Mouse (Mus musculus) ES-Bruce4 (cell line): ENCODE data around the gene Olfr465-ps1. TPM values are rescaled to one million over a fixed set of nuclear protein-coding genes. Genes with fewer than 3 reads are reported as not detected.

ENCODE experiments used
- H3K27ac ChIP-seq: 2 replicates; pipeline ENCODE4 v1.5.1; 2012; ENCODE audit warnings: low read length, inconsistent platforms; ENCODE audit not compliant: insufficient read depth
- H3K27me3 ChIP-seq: 2 replicates; pipeline ENCODE4 v1.6.1; 2012; ENCODE audit warnings: mild to moderate bottlenecking, low read length, inconsistent platforms; ENCODE audit not compliant: control insufficient read depth, poor library complexity, insufficient read depth, severe bottlenecking
- H3K36me3 ChIP-seq: 2 replicates; pipeline ENCODE4 v1.6.1; 2012; ENCODE audit warnings: inconsistent platforms, mild to moderate bottlenecking, low read length, moderate library complexity; ENCODE audit not compliant: control insufficient read depth, poor library complexity, insufficient read depth, severe bottlenecking
- H3K4me1 ChIP-seq: one replicate; pipeline ENCODE4 v1.8.1; 2011; ENCODE audit warnings: low read length; ENCODE audit not compliant: control insufficient read depth, insufficient read depth
- H3K4me3 ChIP-seq: 2 replicates; pipeline ENCODE4 v1.5.1; 2011; ENCODE audit warnings: low read depth, mild to moderate bottlenecking, low read length
- H3K9ac ChIP-seq: 2 replicates; pipeline ENCODE4 v1.6.1; 2012; ENCODE audit warnings: low read depth, mild to moderate bottlenecking, inconsistent platforms; ENCODE audit not compliant: poor library complexity, severe bottlenecking
- H3K9me3 ChIP-seq: replicated peaks from 2 replicates; pipeline ENCODE4 v1.6.1; 2012; ENCODE audit warnings: mild to moderate bottlenecking, low read length, inconsistent platforms; ENCODE audit not compliant: control insufficient read depth, poor library complexity, insufficient read depth, severe bottlenecking
- CTCF ChIP-seq: IDR thresholded peaks from one replicate; pipeline ENCODE4 v1.8.1; 2011; ENCODE audit warnings: low read depth, low read length
- EP300 ChIP-seq: IDR thresholded peaks from 2 replicates; pipeline ENCODE4 v1.6.1; 2011; ENCODE audit warnings: low read depth, low read length; ENCODE audit not compliant: insufficient read depth
- POLR2A ChIP-seq: IDR thresholded peaks from one replicate; pipeline ENCODE4 v1.8.1; 2011; ENCODE audit warnings: low read length; ENCODE audit not compliant: insufficient read depth
- polyA plus RNA-seq: library from polyadenylated mRNA; stranded (reverse); fragments of >200 nt; gene quantifications from 2 replicates; pipeline ENCODE4 v1.2.4, GENCODE M21; 2011; ENCODE audit warnings: low read depth; ENCODE audit not compliant: missing spikeins, insufficient read depth, insufficient read length

Gene Olfr465-ps1
- polyA plus RNA-seq, 1 experiment, result not detected

DNA sequence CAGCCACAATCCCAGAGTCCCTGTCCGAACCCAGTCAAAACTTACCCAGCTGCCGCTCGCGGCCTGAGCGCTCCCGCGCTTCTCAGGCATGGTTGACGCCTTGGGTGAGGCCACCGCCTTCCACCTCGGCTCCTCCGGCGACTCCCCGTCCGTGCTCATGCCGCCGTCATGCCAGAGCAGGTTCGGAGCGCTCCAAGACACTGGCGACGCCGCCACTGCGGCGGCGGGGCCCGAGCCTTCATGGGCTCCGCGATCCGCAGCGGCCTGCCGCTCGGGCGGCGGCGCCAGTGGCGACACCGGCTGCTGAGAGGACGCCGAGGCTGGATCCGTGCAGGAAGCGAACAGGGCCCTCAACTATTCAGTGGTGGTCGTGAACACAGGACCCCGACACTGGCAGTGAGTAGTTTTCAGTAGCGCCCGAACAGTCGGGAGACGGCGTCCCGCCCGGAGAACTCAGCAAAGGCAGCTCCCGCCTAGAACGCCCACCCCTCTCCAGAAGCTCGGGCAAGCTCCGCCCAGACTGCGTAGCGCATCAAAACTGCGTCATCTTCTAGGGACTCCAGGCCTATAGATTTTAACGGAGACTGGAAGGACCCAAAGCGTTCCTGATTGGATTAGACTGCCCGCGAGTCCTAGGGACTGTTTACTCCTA is 25.3 kb upstream of the Olfr465-ps1 start, which contains the start of gene Mfsd14b:
TSS of gene Mfsd14b (minus strand) at position 517 of the 652 bp plus-strand sequence.
- no peaks in the 10 kb centered on the region for H3K4me1 ChIP-seq
- H3K27ac ChIP-seq, result 0 out of 2 replicates have a peak within 1 kb of the TSS, but pooled peaks have one; percentile 7
- no peak for TF ChIP-seq CTCF
- TF ChIP-seq POLR2A, result peak; percentile 97

DNA sequence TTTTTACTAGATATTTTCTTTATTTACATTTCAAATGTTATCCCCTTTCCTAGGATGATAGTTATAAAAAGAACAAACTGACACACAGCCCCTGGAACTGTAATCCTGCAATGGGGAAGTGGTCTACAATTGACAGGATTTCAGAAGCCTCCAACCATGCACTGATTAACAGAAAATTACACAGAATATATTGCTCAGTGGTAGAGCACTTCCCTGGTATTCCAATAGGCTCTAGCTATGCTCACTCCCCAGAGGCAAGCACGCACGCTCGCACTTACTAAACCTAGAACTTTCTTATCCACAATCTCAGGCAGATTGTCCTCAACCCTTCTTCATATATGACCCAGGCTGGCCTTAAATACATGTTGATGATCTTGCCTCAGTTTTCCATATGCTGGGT is 24.6 kb upstream of the Olfr465-ps1 start:
- 0 out of 2 replicates have a peak overlapping the region, but pooled peaks have one; percentile 7 for H3K27ac ChIP-seq
- H3K4me1 ChIP-seq, result no peaks in the 10 kb centered on the region
- H3K4me3 ChIP-seq, result peak overlapping the region; percentile 50

More for the DNA sequence above, 25.3 kb upstream of the Olfr465-ps1 start, which contains the start of gene Mfsd14b:
- H3K9ac ChIP-seq, result peak within 1 kb of the TSS; percentile 74
- no peaks in the 10 kb centered on the region for H3K27me3 ChIP-seq
- H3K4me3 ChIP-seq, result peak within 1 kb of the TSS; percentile 84
- H3K36me3 ChIP-seq, result no peaks in the 10 kb centered on the region
- no peaks in the 10 kb centered on the region for H3K9me3 ChIP-seq

DNA sequence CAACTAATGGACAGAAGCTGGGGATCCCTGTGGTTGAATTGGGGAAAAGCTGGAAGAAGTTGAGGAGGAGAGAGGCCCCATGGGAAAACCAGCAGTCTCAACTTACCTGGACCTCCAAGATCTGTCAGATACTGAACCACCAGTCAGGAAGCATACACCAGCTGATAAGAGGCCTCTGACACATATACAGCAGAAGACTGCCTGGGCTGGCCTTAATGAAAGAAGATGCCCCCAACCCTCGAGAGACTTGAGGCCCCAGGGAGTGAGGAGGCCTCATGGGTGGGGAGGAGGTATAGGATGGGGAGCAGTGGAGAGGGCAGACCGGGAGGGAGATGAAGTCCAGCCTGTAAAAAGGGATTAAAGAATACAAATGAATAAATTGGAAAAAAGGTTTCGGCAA is 16.9 kb upstream of the Olfr465-ps1 start:
- H3K4me3 ChIP-seq, result no peak overlapping the region

More for the DNA sequence above, 24.6 kb upstream of the Olfr465-ps1 start:
- TF ChIP-seq EP300 (no peak), POLR2A (no peak)
- Histone ChIP-seq H3K9ac (peak overlapping the region; percentile 38), H3K36me3 (no peaks in the 10 kb centered on the region), H3K27me3 (no peaks in the 10 kb centered on the region), H3K9me3 (no peaks in the 10 kb centered on the region)

DNA sequence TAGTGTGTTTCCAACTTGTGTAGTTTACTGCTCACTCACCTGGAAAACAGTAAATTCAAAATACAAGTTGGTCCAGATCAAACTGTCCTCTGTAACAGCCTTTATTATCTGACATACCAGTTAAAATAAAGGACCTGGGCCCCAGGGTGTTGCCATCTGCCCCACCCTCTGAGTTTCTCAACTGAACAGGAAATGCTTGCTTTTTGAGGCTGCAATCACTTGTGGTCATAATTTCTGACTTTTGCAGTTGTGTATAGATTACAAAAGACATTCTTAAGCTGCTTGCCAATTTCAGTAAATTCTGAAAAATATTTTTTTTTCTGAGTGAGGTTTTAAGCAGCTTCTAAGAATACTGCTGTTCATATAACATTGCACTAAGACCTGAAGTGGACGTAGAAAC is 15.8 kb upstream of the Olfr465-ps1 start:
- TF ChIP-seq EP300 (no peak), POLR2A (no peak), CTCF (no peak)
- no peak overlapping the region for H3K27ac ChIP-seq
- H3K4me3 ChIP-seq, result no peak overlapping the region

More for the DNA sequence above, 16.9 kb upstream of the Olfr465-ps1 start:
- Histone ChIP-seq H3K9me3 (no peaks in the 10 kb centered on the region), H3K4me1 (no peaks in the 10 kb centered on the region), H3K36me3 (no peaks in the 10 kb centered on the region), H3K27me3 (no peaks in the 10 kb centered on the region), H3K27ac (no peak overlapping the region), H3K9ac (no peak overlapping the region)
- TF ChIP-seq EP300 (no peak), CTCF (no peak), POLR2A (no peak)

DNA sequence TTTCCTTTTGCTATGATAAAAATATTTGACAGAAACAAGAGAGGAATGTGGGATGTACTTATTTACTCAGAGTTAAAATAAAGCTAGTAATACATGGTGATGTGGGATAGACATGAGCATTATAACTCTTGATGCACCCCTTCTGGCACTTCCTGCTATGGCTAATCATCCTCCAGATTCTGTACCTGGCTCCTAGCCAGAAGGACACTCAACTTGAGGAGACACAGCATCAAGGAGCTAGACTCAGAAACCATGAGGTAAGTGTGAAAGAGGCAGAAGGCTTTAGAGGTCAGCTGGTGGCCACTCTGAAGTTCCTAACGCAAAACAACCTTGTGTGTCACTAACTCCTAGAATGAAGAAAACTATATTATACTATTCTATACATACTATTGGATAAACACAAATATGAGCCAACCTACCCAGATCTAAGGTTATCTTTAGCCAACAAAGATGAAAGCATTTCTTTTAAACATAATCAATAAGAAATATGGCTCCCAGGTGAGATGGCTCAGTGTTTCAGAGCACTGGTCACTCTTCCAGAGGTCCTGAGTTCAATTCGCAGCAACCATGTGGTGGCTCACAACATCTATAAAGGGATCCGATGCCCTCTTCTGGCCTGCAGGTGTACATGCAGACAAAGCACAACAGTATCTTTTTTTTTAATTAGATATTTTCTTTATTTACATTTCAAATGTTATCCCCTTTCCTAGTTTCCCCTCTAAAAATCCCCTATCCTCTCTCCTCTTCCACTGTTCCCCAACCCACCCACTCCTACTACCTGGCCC is 10.6 kb upstream of the Olfr465-ps1 start:
- H3K36me3 ChIP-seq, result no peaks in the 10 kb centered on the region

More for the DNA sequence above, 15.8 kb upstream of the Olfr465-ps1 start:
- Histone ChIP-seq H3K9me3 (no peaks in the 10 kb centered on the region), H3K36me3 (no peaks in the 10 kb centered on the region), H3K9ac (no peak overlapping the region), H3K4me1 (no peaks in the 10 kb centered on the region), H3K27me3 (no peaks in the 10 kb centered on the region)

DNA sequence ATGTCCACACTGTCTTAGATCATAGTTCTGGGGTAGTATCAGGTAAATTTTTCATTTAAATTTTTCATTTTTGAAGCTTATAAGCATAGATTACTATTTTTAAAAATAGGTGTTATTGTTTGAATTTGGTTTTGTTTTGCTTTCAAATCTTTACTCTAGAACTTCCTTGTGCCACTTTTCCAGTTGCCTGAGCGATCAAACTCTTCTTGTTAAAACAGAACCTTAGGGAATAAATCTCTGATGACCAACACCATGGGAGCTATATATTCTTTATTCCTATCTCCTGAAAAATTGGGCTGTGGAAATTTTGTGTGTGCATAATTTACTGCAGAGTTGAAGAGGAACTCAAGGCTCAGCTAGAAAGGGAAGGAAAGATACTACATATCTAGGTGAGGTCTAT is 12.1 kb downstream of the Olfr465-ps1 start, which contains the start of gene Olfr466:
TSS of gene Olfr466 (plus strand) at position 301 of the 400 bp plus-strand sequence.
- H3K4me1 ChIP-seq, result no peaks in the 10 kb centered on the region

More for the DNA sequence above, 10.6 kb upstream of the Olfr465-ps1 start:
- Histone ChIP-seq H3K4me1 (no peaks in the 10 kb centered on the region), H3K4me3 (no peak overlapping the region), H3K9me3 (no peaks in the 10 kb centered on the region), H3K27ac (no peak overlapping the region), H3K9ac (no peak overlapping the region), H3K27me3 (no peaks in the 10 kb centered on the region)
- TF ChIP-seq EP300, result no peak
- peak; percentile 16 for TF ChIP-seq CTCF

More for the DNA sequence above, 12.1 kb downstream of the Olfr465-ps1 start, which contains the start of gene Olfr466:
- Histone ChIP-seq H3K36me3 (no peaks in the 10 kb centered on the region), H3K4me3 (no peak within 1 kb of the TSS), H3K27me3 (no peaks in the 10 kb centered on the region; the same call in 1 of the 2 replicates), H3K9me3 (no peaks in the 10 kb centered on the region), H3K9ac (no peak within 1 kb of the TSS), H3K27ac (no peak within 1 kb of the TSS)
- no peak for TF ChIP-seq POLR2A
- TF ChIP-seq CTCF, result no peak
- TF ChIP-seq EP300, result no peak
